29 mouse cellular contexts compared by ENCODE assay signal in the genomic region with DNA sequence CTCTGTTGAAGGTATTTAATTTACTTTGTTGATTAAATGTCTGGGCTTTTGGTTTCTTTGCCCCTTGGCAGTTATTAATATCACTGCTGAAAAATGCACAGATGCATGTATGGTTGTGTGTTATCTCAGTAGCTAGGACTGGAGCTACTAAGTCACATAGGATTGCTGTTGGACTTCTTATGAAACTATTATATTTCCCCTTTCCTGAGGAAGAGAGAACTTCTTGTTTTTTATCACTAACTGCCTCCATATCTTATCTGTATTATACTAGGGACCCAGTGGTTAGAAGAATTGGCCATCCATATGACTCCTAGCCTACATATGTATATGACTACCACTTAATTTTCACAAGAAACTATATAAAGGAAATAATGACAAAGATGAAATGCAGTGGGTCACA. TPM values are rescaled to one million over a fixed set of nuclear protein-coding genes. Genes with fewer than 3 reads are reported as not detected.
DNase-seq lines count a peak whose midpoint lies in the region; ATAC-seq and TF ChIP-seq lines count a peak whose summit lies in the region.
"Had no signal": no experiment of that assay in that cellular context is flagged by ENCODE, and none has a peak within 500 bp of the region (broad histone marks: within the 10 kb centered on the region; RNA-seq: fewer than 3 reads in every experiment).

No protein-coding gene starts in this region.

- TF ChIP-seq RAD21 in MEL (IDR thresholded peaks at IDR 0.05; ENCODE audit: low read depth, low read length): no peak

- no peaks in the 10 kb centered on the region for H3K9me3 ChIP-seq in MEL (replicated peaks; ENCODE audit: insufficient read depth, low read length)
- H3K9me3 ChIP-seq: embryonic facial prominence, embryonic 13.5 days; embryonic facial prominence, embryonic 15.5 days; forebrain, embryonic 10.5 days; forebrain, embryonic 12.5 days; G1E had no signal

- peaks cover 8 to 18% of the 10 kb centered on the region in 2 experiments for H3K4me1 ChIP-seq in MEL (ENCODE audit: control insufficient read depth in 1 of 2, insufficient read depth in 2 of 2, low read length in 2 of 2)
- H3K4me1 ChIP-seq: embryonic facial prominence, embryonic 13.5 days; embryonic facial prominence, embryonic 15.5 days; forebrain, embryonic 10.5 days; forebrain, embryonic 12.5 days had no signal

- DNase-seq in MEL (ENCODE audit: low read depth, low spot score) (peak; percentile 79), MN1 (ENCODE audit: low spot score) (no peak)
- DNase-seq in kidney, postnatal 14 days: no peak
- no peak for DNase-seq in cerebellum, adult 8-10 months
- DNase-seq: adrenal gland, adult 2 months; adrenal gland, postnatal 10 days; adrenal gland, postnatal 25 days; B cell, adult 2 months; cerebellum, adult 11 months; cerebellum, adult 18-20 months; cerebellum, adult 9-10 months; cerebellum, postnatal 10 days; cerebellum, postnatal 25 days; embryo, embryonic 11 days had no signal

- H3K9ac ChIP-seq in MEL (ENCODE audit: control insufficient read depth, low read depth, low read length, poor library complexity, severe bottlenecking): peak overlapping the region; percentile 20; the same call in 1 of the 2 replicates
- H3K9ac ChIP-seq: embryonic facial prominence, embryonic 13.5 days; embryonic facial prominence, embryonic 15.5 days; forebrain, embryonic 12.5 days had no signal

- peaks cover 0 to 28% of the 10 kb centered on the region in 2 experiments; a peak in 2 of 4 replicates for H3K36me3 ChIP-seq in MEL (ENCODE audit: control insufficient read depth in 1 of 2, insufficient read depth in 2 of 2, low read length in 2 of 2)
- H3K36me3 ChIP-seq: embryonic facial prominence, embryonic 13.5 days; embryonic facial prominence, embryonic 15.5 days; forebrain, embryonic 10.5 days; forebrain, embryonic 12.5 days; G1E had no signal

- TF ChIP-seq POLR2A in MEL (IDR thresholded peaks at IDR 0.05; ENCODE audit: control insufficient read depth in 1 of 2, insufficient read depth in 1 of 2, low read depth in 1 of 2, low read length in 2 of 2, poor library complexity in 1 of 2): no peak

- H3K4me3 ChIP-seq in MEL (ENCODE audit: control insufficient read depth in 1 of 2, insufficient read depth in 1 of 2, low read depth in 2 of 2, low read length in 2 of 2): peak overlapping the region in 1 of 2 experiments; percentile 29; a peak in 1 of 4 replicates
- H3K4me3 ChIP-seq: embryonic facial prominence, embryonic 13.5 days; embryonic facial prominence, embryonic 15.5 days; erythroblast, embryonic 14.5 days; forebrain, embryonic 10.5 days; forebrain, embryonic 12.5 days had no signal

- TF ChIP-seq CTCF in MEL (IDR thresholded peaks at IDR 0.05 in 2 of 3, conservative IDR thresholded peaks at IDR 0.05 in 1 of 3; ENCODE audit: control insufficient read depth in 1 of 3, insufficient read depth in 1 of 3, low read depth in 2 of 3, low read length in 3 of 3, poor library complexity in 1 of 3, severe bottlenecking in 1 of 3): no peak

- no peaks in the 10 kb centered on the region for H3K79me2 ChIP-seq in MEL (ENCODE audit: control insufficient read depth, insufficient read depth, low read length, poor library complexity)

- TF ChIP-seq EP300 in MEL (IDR thresholded peaks at IDR 0.05; ENCODE audit: low read depth in 1 of 2, low read length in 2 of 2): peak; percentile 98

- ATAC-seq in common myeloid progenitor, adult 5-6 weeks (replicated peaks; ENCODE audit: low read depth, poor library complexity, severe bottlenecking): 0 out of 2 replicates have a peak, but pooled peaks have one; percentile 22
- ATAC-seq: CD4-positive, CD25-positive, alpha-beta regulatory T cell, adult 4 months; forebrain, embryonic 14.5 days; forebrain, embryonic 16.5 days had no signal

- H3K27ac ChIP-seq in MEL (ENCODE audit: control insufficient read depth, low read depth, low read length): peak overlapping the region; percentile 95
- H3K27ac ChIP-seq: embryonic facial prominence, embryonic 13.5 days; embryonic facial prominence, embryonic 15.5 days; forebrain, embryonic 10.5 days; forebrain, embryonic 12.5 days had no signal

- H3K27me3 ChIP-seq in MEL (ENCODE audit: control insufficient read depth in 1 of 2, insufficient read depth in 2 of 2, low read length in 2 of 2): no peaks in the 10 kb centered on the region
- H3K27me3 ChIP-seq: CH12.LX; embryonic facial prominence, embryonic 13.5 days; embryonic facial prominence, embryonic 15.5 days; forebrain, embryonic 12.5 days had no signal

TF ChIP-seq in MEL, 35 proteins besides CTCF, POLR2A, EP300 and RAD21:
- TF ChIP-seq MAFK (IDR thresholded peaks at IDR 0.05; ENCODE audit: borderline replicate concordance, low read depth, low read length): peak; percentile 40; the same call in 1 of the 2 replicates
- TF ChIP-seq RCOR1 (IDR thresholded peaks at IDR 0.05; ENCODE audit: low read depth, low read length): peak; percentile 92
- no peak for TF ChIP-seq GABPA (IDR thresholded peaks at IDR 0.05; ENCODE audit: low read depth, low read length)
- TF ChIP-seq GATA1 (IDR thresholded peaks at IDR 0.05; ENCODE audit: low read depth, low read length): peak; percentile 99
- TF ChIP-seq ZMIZ1 (IDR thresholded peaks at IDR 0.05; ENCODE audit: low read depth, low read length): no peak
- peak; percentile 46; the same call in 1 of the 2 replicates for TF ChIP-seq NELFE (IDR thresholded peaks at IDR 0.05; ENCODE audit: low read depth, low read length)
- TF ChIP-seq MXI1 (IDR thresholded peaks at IDR 0.05; ENCODE audit: low read depth, low read length): 0 out of 2 replicates have a peak, but pooled peaks have one; percentile 12
- TF ChIP-seq TBP (IDR thresholded peaks at IDR 0.05; ENCODE audit: low read depth, low read length): peak; percentile 50; the same call in 1 of the 2 replicates
- peak; percentile 25; the same call in 1 of the 2 replicates for TF ChIP-seq HCFC1 (IDR thresholded peaks at IDR 0.05; ENCODE audit: low read depth, low read length)
- TF ChIP-seq MYC (IDR thresholded peaks at IDR 0.05; ENCODE audit: low read depth, low read length): peak; percentile 77
- TF ChIP-seq MAX (IDR thresholded peaks at IDR 0.05; ENCODE audit: low read length): no peak
- no peak; the same call in 1 of the 2 replicates for TF ChIP-seq TAL1 (IDR thresholded peaks at IDR 0.05; ENCODE audit: low read length)
- 0 out of 2 replicates have a peak, but pooled peaks have one; percentile 28 for TF ChIP-seq USF1 (IDR thresholded peaks at IDR 0.05; ENCODE audit: low read depth, low read length)
- TF ChIP-seq POLR2AphosphoS2 (IDR thresholded peaks at IDR 0.05; ENCODE audit: low read length): no peak
- TF ChIP-seq MEF2A (IDR thresholded peaks at IDR 0.05; ENCODE audit: extremely low read depth, insufficient replicate concordance, low read depth, low read length, poor library complexity, severe bottlenecking): no peak
- TF ChIP-seq ZC3H11A (IDR thresholded peaks at IDR 0.05; ENCODE audit: low read depth, low read length): no peak
- peak; percentile 87 for TF ChIP-seq ETS1 (IDR thresholded peaks at IDR 0.05; ENCODE audit: low read depth, low read length)
- TF ChIP-seq CHD1 (IDR thresholded peaks at IDR 0.05; ENCODE audit: low read depth, low read length): no peak
- TF ChIP-seq MAZ (IDR thresholded peaks at IDR 0.05; ENCODE audit: low read depth, low read length): 0 out of 2 replicates have a peak, but pooled peaks have one; percentile 23
- TF ChIP-seq SIN3A (IDR thresholded peaks at IDR 0.05; ENCODE audit: low read length): peak; percentile 77
- no peak; the same call in 1 of the 2 replicates for TF ChIP-seq KAT2A (conservative IDR thresholded peaks at IDR 0.05; ENCODE audit: low read depth, low read length)
- peak; percentile 89 for TF ChIP-seq TCF12 (IDR thresholded peaks at IDR 0.05; ENCODE audit: low read depth, low read length)
- TF ChIP-seq USF2 (IDR thresholded peaks at IDR 0.05; ENCODE audit: borderline replicate concordance in 1 of 2, insufficient read depth in 1 of 2, low read depth in 1 of 2, low read length in 2 of 2): no peak
- no peak for TF ChIP-seq JUND (IDR thresholded peaks at IDR 0.05; ENCODE audit: low read depth, low read length)
- TF ChIP-seq MYB (IDR thresholded peaks at IDR 0.05; ENCODE audit: low read depth, low read length): peak; percentile 88
- TF ChIP-seq ELF1 (IDR thresholded peaks at IDR 0.05; ENCODE audit: low read depth, low read length): no peak
- no peak for TF ChIP-seq SMC3 (IDR thresholded peaks at IDR 0.05; ENCODE audit: low read depth, low read length)

RNA-seq across cellular contexts. Expression of a gene that starts 24.9 kb away (rescaled TPM):
- total RNA-seq in MEL (2012; rRNA removed): not detected in 2 replicates
- polyA plus RNA-seq in MEL (2012; ENCODE audit: insufficient read depth in 1 of 2, insufficient read length in 2 of 2, low read depth in 1 of 2, low replicate concordance in 2 of 2, missing spikeins in 1 of 2): not detected
- not detected in 2 replicates for total RNA-seq in common myeloid progenitor, adult 5-6 weeks (2017)
- total RNA-seq: adrenal gland, adult 2 months; adrenal gland, postnatal 10 days; adrenal gland, postnatal 25 days; adrenal gland, postnatal 4 days; CH12.LX; G1E had no signal
- polyA plus RNA-seq: adrenal gland, adult 2 months; brain, embryonic 14.5 days; CD4-positive, CD25-positive, alpha-beta regulatory T cell, adult 4 months; embryonic facial prominence, embryonic 11.5 days; embryonic facial prominence, embryonic 13.5 days; embryonic facial prominence, embryonic 15.5 days; erythroblast, embryonic 14.5 days; forebrain, embryonic 10.5 days; forebrain, embryonic 12.5 days; forebrain, embryonic 14.5 days; forebrain, embryonic 16.5 days; frontal cortex, adult 2 months; G1E had no signal
